Mouse (Mus musculus): ENCODE data around the gene Cad. TPM values are rescaled to one million over a fixed set of nuclear protein-coding genes. Genes with fewer than 3 reads are reported as not detected.
"Not testable (repeated sequence)": the region's sequence is repeated elsewhere in the genome, so short reads cannot be mapped to it uniquely, and the experiment has no call there.

Cad gene
- polyA plus RNA-seq, 1 experiment, result 12.4 TPM

- WGBS, result under 1% methylated on average over 73 of the region's 73 CpGs
Observed at GRCm38 (mm10) chr5:31047848-31048762, 6.5 kb upstream of the Cad start, which contains the start of gene Atraid. TSS of gene Atraid (plus strand) at chr5:31048312.

GRCm38 (mm10) chr5:31048763-31049641 is 5.6 kb upstream of the Cad start, which contains the start of gene Slc5a6:
TSS of gene Slc5a6 (minus strand) at chr5:31048924.
- peak; percentile 69 for DNase-seq
- peak within 1 kb of the TSS; percentile 93 for H3K4me3 ChIP-seq (ENCODE audit: insufficient read depth, low read depth, low read length)
- peaks cover 3% of the 10 kb centered on the region; the same call in 1 of the 2 replicates for H3K4me1 ChIP-seq (ENCODE audit: control insufficient read depth, insufficient read depth, low read length)
- H3K27ac ChIP-seq (ENCODE audit: insufficient read depth, low read depth, low read length), result peak within 1 kb of the TSS; percentile 100
- H3K36me3 ChIP-seq (ENCODE audit: control insufficient read depth, insufficient read depth, low read length), result no peaks in the 10 kb centered on the region
- WGBS, result under 1% methylated on average over 23 of the region's 23 CpGs
- TF ChIP-seq POLR2A (IDR thresholded peaks at IDR 0.05; ENCODE audit: low read depth, low read length), result no peak
- peak; percentile 65 for TF ChIP-seq CTCF (conservative IDR thresholded peaks at IDR 0.05; ENCODE audit: insufficient read depth, insufficient read length, low read depth, low read length)
- no peaks in the 10 kb centered on the region for H3K27me3 ChIP-seq (replicated peaks; ENCODE audit: control insufficient read depth, insufficient read depth, low read length)

More at GRCm38 (mm10) chr5:31047848-31048762, 6.5 kb upstream of the Cad start, which contains the start of gene Atraid:
- Histone ChIP-seq H3K27ac (ENCODE audit: insufficient read depth, low read depth, low read length) (peak within 1 kb of the TSS; percentile 100), H3K4me1 (ENCODE audit: control insufficient read depth, insufficient read depth, low read length) (no peaks in the 10 kb centered on the region; the same call in 1 of the 2 replicates), H3K4me3 (ENCODE audit: insufficient read depth, low read depth, low read length) (peak within 1 kb of the TSS; percentile 93), H3K36me3 (ENCODE audit: control insufficient read depth, insufficient read depth, low read length) (no peaks in the 10 kb centered on the region), H3K27me3 (replicated peaks; ENCODE audit: control insufficient read depth, insufficient read depth, low read length) (no peaks in the 10 kb centered on the region)
- TF ChIP-seq CTCF (conservative IDR thresholded peaks at IDR 0.05; ENCODE audit: insufficient read depth, insufficient read length, low read depth, low read length) (no peak), POLR2A (IDR thresholded peaks at IDR 0.05; ENCODE audit: low read depth, low read length) (peak; percentile 91)
- peak; percentile 99 for DNase-seq

DNA sequence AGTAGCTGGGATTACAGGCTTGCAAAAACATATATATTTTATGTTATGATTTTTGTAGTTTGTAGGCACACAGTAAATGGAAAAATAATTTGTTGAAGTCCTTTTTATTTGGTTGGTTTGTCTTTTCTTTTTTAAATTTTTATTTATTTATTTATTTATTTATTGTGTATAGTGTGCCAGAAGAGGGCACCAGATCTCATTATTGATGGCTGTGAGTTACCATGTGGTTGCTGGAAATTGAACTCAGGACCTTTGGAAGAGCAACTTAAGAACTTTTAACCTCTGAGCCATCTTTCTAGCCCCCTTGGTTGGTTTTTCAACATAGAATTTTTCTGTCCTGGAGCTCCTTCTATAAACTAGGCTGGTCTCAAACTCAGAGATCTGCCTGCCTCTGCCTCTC is 4.2 kb upstream of the Cad start:
- Histone ChIP-seq H3K4me3 (ENCODE audit: insufficient read depth, low read depth, low read length) (no peak overlapping the region), H3K27me3 (replicated peaks; ENCODE audit: control insufficient read depth, insufficient read depth, low read length) (no peaks in the 10 kb centered on the region), H3K4me1 (ENCODE audit: control insufficient read depth, insufficient read depth, low read length) (peaks cover 11% of the 10 kb centered on the region; the same call in 1 of the 2 replicates), H3K27ac (ENCODE audit: insufficient read depth, low read depth, low read length) (no peak overlapping the region), H3K36me3 (ENCODE audit: control insufficient read depth, insufficient read depth, low read length) (no peaks in the 10 kb centered on the region)
- no peak for TF ChIP-seq CTCF (conservative IDR thresholded peaks at IDR 0.05; ENCODE audit: insufficient read depth, insufficient read length, low read depth, low read length)
- no peak for TF ChIP-seq POLR2A (IDR thresholded peaks at IDR 0.05; ENCODE audit: low read depth, low read length)
- DNase-seq, result no peak

DNA sequence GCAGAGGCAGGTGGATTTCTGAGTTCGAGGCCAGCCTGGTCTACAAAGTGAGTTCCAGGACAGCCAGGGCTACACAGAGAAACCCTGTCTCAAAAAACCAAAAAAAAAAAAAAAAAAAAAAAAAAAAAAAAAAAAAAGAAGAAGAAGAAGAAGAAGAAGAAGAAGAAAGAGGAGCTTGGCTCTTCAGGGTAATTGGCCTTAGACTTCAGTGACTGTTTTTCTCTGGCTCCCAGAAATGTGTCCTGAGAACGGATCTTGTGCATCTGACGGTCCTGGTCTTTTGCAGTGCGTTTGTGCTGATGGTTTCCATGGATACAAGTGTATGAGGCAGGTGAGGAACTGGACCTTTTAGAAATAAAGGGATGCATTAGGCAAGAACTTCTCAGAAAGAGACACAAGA is 852 bp upstream of the Cad start:
- peaks cover 11% of the 10 kb centered on the region; the same call in 1 of the 2 replicates for H3K4me1 ChIP-seq (ENCODE audit: control insufficient read depth, insufficient read depth, low read length)
- H3K27ac ChIP-seq (ENCODE audit: insufficient read depth, low read depth, low read length); H3K27me3 ChIP-seq (replicated peaks; ENCODE audit: control insufficient read depth, insufficient read depth, low read length); DNase-seq; H3K36me3 ChIP-seq (ENCODE audit: control insufficient read depth, insufficient read depth, low read length); H3K4me3 ChIP-seq (ENCODE audit: insufficient read depth, low read depth, low read length): not testable (repeated sequence)
- 86% methylated on average over 4 of the region's 4 CpGs for WGBS

GRCm38 (mm10) chr5:31055216-31056140 is 898 bp downstream of the Cad start:
- TF ChIP-seq CTCF (conservative IDR thresholded peaks at IDR 0.05; ENCODE audit: insufficient read depth, insufficient read length, low read depth, low read length) (no peak), POLR2A (IDR thresholded peaks at IDR 0.05; ENCODE audit: low read depth, low read length) (no peak)
- H3K4me3 ChIP-seq (ENCODE audit: insufficient read depth, low read depth, low read length), result peak overlapping the region; percentile 59
- H3K4me1 ChIP-seq (ENCODE audit: control insufficient read depth, insufficient read depth, low read length), result peaks cover 11% of the 10 kb centered on the region; the same call in 1 of the 2 replicates
- no peaks in the 10 kb centered on the region for H3K27me3 ChIP-seq (replicated peaks; ENCODE audit: control insufficient read depth, insufficient read depth, low read length)
- 38% methylated on average over 19 of the region's 19 CpGs for WGBS
- H3K36me3 ChIP-seq (ENCODE audit: control insufficient read depth, insufficient read depth, low read length), result no peaks in the 10 kb centered on the region; the same call in 1 of the 2 replicates
- no peak overlapping the region for H3K27ac ChIP-seq (ENCODE audit: insufficient read depth, low read depth, low read length)
- no peak for DNase-seq

DNA sequence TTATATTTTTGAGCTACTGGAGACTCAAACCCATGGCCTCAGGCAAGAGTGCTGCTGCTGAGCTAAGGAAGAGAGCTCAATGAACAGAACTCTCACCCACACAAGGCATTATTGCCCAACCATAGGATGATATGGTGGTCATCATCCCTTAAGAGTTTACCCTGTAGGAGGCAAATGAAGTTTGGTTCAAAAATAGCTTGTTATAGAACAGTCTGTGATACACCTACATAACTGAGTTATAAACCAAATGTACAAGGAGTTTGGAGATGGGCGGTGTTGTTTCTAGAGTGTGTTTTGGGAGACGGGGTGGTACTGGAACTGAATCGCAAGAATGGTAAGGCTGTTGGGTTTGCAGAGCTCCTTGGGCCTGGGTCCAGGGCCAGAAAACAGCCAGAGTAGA is 15.2 kb downstream of the Cad start:
- H3K4me1 ChIP-seq (ENCODE audit: control insufficient read depth, insufficient read depth, low read length), result no peaks in the 10 kb centered on the region
- TF ChIP-seq CTCF (conservative IDR thresholded peaks at IDR 0.05; ENCODE audit: insufficient read depth, insufficient read length, low read depth, low read length), result no peak
- WGBS, result over 99% methylated on average over 3 of the region's 3 CpGs
- no peaks in the 10 kb centered on the region; the same call in 1 of the 2 replicates for H3K36me3 ChIP-seq (ENCODE audit: control insufficient read depth, insufficient read depth, low read length)
- DNase-seq, result no peak
- H3K4me3 ChIP-seq (ENCODE audit: insufficient read depth, low read depth, low read length), result no peak overlapping the region
- no peaks in the 10 kb centered on the region for H3K27me3 ChIP-seq (replicated peaks; ENCODE audit: control insufficient read depth, insufficient read depth, low read length)
- no peak overlapping the region for H3K27ac ChIP-seq (ENCODE audit: insufficient read depth, low read depth, low read length)
